Mouse (Mus musculus): Measurements from ENCODE around the gene Pde7b.

Gene Pde7b

GRCm38 (mm10) chr10:20654187-20654586 lies 70.7 kb downstream of the Pde7b start:
- no peak for DNase-seq (ENCODE audit: low read depth, low spot score)

DNA sequence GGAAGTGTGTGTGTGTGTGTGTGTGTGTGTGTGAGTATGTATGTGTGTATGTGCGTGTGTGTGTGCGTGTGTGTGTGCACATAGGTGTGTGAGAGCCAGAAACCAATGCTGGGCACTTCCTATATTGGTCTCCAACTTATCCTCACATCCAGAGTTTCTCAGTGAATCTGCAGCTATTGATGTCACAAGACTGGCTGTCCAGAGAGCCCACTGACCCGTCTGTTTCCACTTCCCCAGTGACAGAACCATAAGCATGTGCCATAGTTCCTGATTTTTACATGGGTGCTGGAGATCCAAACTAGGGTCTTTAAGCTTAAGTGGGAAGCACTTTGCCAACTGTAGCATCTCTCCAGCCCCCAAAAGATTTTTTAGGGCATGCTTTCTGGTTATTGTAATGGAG lies 71.6 kb downstream of the Pde7b start:
- no peak for DNase-seq (ENCODE audit: low read depth, low spot score)

DNA sequence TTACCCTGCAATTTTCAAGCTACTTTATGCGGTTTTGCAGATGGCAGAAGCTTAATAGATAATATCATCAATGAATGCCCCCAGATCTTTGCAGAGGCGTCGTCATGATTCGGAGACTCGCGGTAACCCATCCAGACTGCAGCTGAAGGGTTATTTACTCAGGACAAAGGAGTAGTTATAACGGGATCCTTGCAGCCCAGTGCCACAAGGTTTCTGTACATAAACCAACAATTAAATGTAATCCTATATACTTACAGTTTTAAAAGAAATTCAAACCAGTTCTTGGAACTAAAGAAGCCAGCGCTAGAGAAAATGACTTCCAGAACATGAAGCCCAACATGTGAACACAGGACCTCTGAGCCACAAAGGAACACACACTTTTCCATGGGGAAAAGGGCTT lies 88.5 kb downstream of the Pde7b start:
- no peak for DNase-seq (ENCODE audit: low read depth, low spot score)

DNA sequence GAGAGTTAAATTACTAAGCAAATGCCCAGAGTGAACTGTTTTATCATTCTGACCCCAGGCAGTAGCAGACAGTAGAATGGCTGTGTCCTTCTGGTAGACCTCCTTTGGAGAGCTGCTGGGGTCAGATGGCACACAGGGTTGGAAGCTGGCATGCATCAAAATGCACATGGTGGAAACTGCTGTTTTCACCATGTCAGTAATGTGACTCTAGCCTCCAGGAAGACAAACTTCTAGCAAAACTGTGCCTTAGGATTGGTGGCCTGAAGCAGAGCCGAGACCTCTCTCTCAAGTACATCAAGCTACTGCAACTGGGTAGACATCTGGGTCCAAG lies 91.8 kb downstream of the Pde7b start:
- DNase-seq (ENCODE audit: low read depth, low spot score) = no peak

DNA sequence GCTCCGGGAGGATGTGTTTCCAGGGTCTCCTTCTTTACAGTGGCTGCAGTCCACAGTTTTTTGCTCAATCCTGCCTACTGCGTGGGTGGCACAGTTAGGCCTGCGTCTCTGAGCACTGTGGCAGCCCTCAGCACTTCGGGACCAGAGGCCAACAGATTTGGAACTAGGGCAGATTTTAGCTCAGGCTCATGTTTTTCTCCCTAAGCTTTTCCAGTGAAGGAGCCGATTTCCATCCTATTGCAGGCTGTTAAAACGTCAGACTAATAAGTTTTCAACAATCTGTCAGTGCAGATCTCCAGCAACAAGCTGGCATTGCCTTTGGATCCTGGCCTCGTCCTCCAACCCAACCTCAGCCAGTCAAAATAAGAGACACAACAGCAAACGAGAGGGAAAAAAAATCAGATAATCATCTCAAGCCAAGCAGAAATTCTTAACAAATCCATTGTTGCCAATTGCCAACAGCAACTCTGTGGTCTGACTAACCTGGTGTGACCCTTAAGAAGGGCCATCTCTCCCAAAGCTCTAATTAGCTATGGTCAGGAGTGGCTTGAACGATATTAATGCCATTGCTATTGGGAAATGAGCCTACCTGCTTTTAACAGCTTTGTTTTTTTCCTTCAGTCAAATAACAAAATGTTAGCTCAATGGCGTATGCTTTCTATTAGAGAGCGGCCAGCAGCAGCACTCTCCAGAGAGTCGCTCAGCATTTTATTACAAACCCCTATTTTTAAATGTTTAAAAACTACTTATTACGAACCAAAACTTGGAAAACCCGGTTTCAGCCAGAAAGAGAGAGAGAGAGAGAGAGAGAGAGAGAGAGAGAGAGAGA lies 92.4 kb downstream of the Pde7b start:
- DNase-seq (ENCODE audit: low read depth, low spot score) = no peak

GRCm38 (mm10) chr10:20630122-20630521 lies 94.8 kb downstream of the Pde7b start:
- DNase-seq (ENCODE audit: low read depth, low spot score) = no peak

GRCm38 (mm10) chr10:20625702-20626375 lies 99.0 kb downstream of the Pde7b start:
- no peak for DNase-seq (ENCODE audit: low read depth, low spot score)

- DNase-seq (ENCODE audit: low read depth, low spot score) = no peak
Measured at GRCm38 (mm10) chr10:20621661-20622454, 103.0 kb downstream of the Pde7b start.

DNA sequence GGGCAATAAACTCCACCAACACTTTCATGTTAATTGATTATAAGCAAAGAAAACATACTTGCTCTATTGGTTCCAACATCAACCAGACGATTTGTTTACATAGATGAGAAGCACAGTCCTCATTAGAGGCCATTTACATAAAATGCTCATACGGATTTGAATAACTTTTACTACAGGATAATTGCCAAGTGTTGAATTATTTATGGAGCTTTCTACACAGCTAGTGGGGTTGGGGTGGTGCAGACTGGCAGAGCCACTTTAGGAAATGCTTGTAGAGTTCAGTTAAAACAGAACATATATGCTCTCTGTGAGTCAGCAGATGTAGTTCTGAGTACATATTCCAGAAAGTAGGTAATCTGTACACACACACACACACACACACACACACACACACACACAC lies 118.9 kb downstream of the Pde7b start:
- DNase-seq (ENCODE audit: low read depth, low spot score) = no peak

DNA sequence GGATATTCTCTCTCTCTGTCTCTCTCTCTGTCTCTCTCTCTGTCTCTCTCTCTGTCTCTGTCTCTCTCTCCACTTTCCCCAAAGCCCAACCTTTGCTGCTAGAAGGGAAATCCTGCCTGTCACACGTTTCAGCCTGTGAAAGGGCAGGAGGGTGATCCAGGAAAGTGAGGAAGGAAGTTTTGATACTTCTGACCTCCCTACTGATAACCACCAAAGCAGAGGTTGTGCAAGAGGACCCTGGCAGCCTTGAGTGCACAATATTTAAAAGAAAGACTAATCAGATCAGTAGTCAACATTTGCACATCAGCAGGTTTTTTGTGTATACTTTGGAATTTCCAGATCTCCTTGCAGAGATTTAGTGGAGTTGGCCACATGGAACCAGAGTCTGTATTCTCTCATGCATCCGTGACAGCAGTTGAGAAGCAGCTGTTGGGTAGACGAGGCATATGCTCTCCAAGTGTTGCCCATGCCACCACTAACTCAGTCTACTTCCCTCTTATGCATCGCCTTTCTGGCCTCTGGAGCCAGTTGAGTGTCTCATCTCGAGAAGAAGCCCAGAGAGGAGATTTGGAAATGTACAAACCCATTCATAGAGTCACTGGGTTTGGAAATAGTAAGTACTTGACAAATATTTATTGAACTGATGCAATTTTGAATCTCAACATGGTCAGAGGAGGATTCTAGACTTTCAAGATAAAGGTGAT lies 129.6 kb downstream of the Pde7b start:
- DNase-seq (ENCODE audit: low read depth, low spot score) = no peak

GRCm38 (mm10) chr10:20594015-20594414 lies 130.9 kb downstream of the Pde7b start:
- no peak for DNase-seq (ENCODE audit: low read depth, low spot score)

GRCm38 (mm10) chr10:20590100-20590499 lies 134.8 kb downstream of the Pde7b start:
- DNase-seq (ENCODE audit: low read depth, low spot score) = no peak

DNA sequence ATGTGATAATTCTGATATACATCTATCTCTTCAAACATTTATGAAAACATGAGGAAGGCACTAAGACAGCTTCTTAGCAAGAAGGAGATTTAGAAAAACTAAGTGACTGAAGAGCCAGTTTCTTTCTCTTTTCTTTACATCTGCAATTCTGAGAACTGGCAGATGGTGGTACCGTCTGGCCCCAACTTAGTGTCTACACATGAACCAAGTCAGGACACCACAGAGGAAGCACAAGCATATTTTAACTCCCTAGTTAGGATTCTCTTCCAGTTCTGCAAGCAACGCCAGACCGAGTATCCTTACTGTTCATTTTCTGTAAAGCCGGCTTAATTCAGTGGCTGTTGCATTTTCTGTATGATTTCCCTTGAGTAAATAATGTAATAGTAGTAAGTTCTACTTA lies 138.9 kb downstream of the Pde7b start:
- no peak for DNase-seq (ENCODE audit: low read depth, low spot score)

- DNase-seq (ENCODE audit: low read depth, low spot score) = no peak
Measured at GRCm38 (mm10) chr10:20575002-20575401, 149.9 kb downstream of the Pde7b start.

DNA sequence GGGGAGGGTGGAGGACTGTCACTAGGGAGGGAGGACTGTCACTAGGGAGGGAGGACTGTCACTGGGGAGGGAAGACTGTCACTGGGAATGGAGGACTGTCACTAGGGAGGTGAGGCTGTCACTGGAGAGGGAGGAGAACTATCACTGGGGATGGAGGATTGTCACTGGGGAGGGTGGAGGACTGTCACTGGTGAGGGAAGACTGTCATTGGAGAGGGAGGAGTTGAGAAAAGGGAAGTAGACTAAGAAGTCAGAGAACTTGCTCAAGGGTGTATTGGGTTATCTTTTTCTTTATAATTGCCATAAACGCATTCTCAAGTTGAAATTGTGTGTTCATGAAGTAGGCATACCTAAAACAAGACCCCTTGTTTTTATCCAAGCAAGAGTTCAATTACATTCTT lies 150.5 kb downstream of the Pde7b start:
- no peak for DNase-seq (ENCODE audit: low read depth, low spot score)

GRCm38 (mm10) chr10:20571521-20571920 lies 153.4 kb downstream of the Pde7b start:
- no peak for DNase-seq (ENCODE audit: low read depth, low spot score)

- DNase-seq (ENCODE audit: low read depth, low spot score) = no peak
Measured at GRCm38 (mm10) chr10:20568630-20569029, 156.2 kb downstream of the Pde7b start.

- no peak for DNase-seq (ENCODE audit: low read depth, low spot score)
Measured at GRCm38 (mm10) chr10:20567684-20568236, 157.1 kb downstream of the Pde7b start.

DNA sequence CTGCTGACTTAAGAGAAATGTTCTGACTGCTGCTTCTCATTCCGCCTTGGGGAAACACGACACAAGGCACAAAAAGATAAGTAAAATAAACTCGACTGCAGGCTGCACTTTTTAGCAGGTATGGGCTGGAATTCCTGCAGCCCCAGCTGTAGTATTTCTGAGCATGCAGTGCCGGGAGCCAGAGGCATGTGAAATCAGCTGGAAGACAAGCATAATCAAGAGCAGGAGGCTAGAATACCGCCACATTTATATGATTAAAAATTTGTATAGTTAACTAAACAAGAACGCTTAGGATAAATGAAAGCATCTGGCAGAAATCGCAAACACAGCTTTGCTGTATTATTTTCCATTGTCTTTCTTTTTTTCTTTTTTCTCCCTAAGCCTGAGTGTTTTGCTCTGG lies 168.4 kb downstream of the Pde7b start:
- no peak for DNase-seq (ENCODE audit: low read depth, low spot score)

DNA sequence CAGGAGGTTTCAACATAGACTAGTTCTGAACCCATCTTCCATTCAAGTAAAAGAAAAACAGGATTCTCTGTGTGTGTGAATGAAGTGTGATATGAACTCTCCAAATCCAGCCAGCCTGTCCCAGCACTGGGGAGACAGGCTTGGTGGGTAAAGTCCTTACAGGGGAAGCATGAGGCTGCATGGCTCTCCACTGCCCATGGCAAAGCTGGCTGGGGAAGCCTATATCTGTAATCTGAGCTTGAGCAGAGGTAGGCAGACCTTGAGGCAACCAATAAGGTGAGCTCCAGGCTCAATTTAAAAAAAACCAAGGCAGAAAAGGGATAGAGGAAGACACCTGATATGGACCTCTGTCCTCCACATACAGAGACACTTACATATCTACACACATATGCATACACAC lies 173.5 kb downstream of the Pde7b start:
- no peak for DNase-seq (ENCODE audit: low read depth, low spot score)

DNA sequence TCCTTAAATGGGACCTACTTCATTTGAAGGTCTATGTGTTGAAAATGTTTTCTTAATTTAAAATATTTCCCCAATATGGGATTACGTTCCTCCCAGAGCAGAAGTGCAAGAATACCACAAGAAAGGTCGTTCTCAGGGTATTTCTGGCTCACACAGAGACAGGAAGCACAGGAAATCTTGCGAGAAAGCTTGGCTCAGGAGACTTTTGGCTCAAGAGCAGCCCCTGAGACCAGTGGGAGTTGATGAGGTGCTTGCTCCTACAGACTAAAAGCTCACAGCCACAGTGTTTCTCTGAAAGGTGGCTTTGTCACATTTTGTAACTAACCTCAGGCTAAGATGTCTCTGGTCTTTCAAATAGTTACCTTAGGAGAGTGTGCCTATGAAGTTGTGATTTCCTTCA lies 174.1 kb downstream of the Pde7b start:
- no peak for DNase-seq (ENCODE audit: low read depth, low spot score)

DNA sequence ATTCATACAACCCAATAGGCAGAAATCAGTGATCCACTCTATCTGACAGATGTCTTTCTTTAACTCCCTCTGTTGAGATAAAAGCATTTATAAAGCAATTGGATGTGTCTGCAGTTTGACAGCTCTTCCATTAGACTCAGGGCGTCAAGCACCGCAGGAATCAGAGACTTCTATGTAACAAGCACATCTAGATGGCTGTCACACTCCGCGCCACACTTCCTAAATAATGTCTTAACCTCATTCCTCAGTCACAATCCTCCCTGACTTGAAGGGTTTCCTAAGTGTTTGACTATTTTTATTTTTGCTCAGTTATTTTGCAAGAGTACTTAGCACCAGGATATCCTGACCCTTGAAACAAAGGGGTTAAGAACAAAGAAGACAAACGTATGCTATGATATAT lies 174.7 kb downstream of the Pde7b start:
- no peak for DNase-seq (ENCODE audit: low read depth, low spot score)

Data from CD4-positive helper T cell, adult 2 months (primary cell).